Mouse (Mus musculus): ENCODE measurements around the gene Igfbp6. TPM values are rescaled to one million over a fixed set of nuclear protein-coding genes. Genes with fewer than 3 reads are reported as not detected.
"Not testable (repeated sequence)": the region's sequence is repeated elsewhere in the genome, so short reads cannot be mapped to it uniquely, and the experiment has no call there.

The Igfbp6 gene
- polyA plus RNA-seq, 1 experiment, result 25.5 TPM

GRCm38 (mm10) chr15:102150301-102151135 is 6.4 kb downstream of the Igfbp6 start, which contains the start of gene Soat2:
TSS of gene Soat2 (plus strand) at chr15:102150526.
- Histone ChIP-seq H3K4me1 (ENCODE audit: control insufficient read depth, insufficient read depth, low read length) (0 out of 2 replicates have a peak, but pooled peaks cover 3% of the 10 kb centered on the region), H3K27ac (ENCODE audit: control insufficient read depth, insufficient read depth, low read depth, low read length) (no peak within 1 kb of the TSS), H3K4me3 (ENCODE audit: control insufficient read depth, low read depth, low read length) (no peak within 1 kb of the TSS), H3K36me3 (ENCODE audit: control insufficient read depth, insufficient read depth, low read length) (no peaks in the 10 kb centered on the region), H3K27me3 (ENCODE audit: control insufficient read depth, insufficient read depth, low read length) (no peaks in the 10 kb centered on the region)
- TF ChIP-seq POLR2A (IDR thresholded peaks at IDR 0.05; ENCODE audit: control insufficient read depth, low read depth, low read length) (no peak), CTCF (IDR thresholded peaks at IDR 0.05; ENCODE audit: control insufficient read depth, insufficient read depth, insufficient replicate concordance, low read depth, low read length) (no peak)

- TF ChIP-seq POLR2A (IDR thresholded peaks at IDR 0.05; ENCODE audit: control insufficient read depth, low read depth, low read length), result no peak
- TF ChIP-seq CTCF (IDR thresholded peaks at IDR 0.05; ENCODE audit: control insufficient read depth, insufficient read depth, insufficient replicate concordance, low read depth, low read length), result no peak
- Histone ChIP-seq H3K4me1 (ENCODE audit: control insufficient read depth, insufficient read depth, low read length) (peaks cover 8% of the 10 kb centered on the region), H3K27me3 (ENCODE audit: control insufficient read depth, insufficient read depth, low read length) (no peaks in the 10 kb centered on the region), H3K27ac (ENCODE audit: control insufficient read depth, insufficient read depth, low read depth, low read length) (no peak overlapping the region), H3K36me3 (ENCODE audit: control insufficient read depth, insufficient read depth, low read length) (no peaks in the 10 kb centered on the region), H3K4me3 (ENCODE audit: control insufficient read depth, low read depth, low read length) (no peak overlapping the region)
These were observed 8.5 kb downstream of the Igfbp6 start for GRCm38 (mm10) chr15:102152646-102153045.

GRCm38 (mm10) chr15:102155006-102155405 is 10.8 kb downstream of the Igfbp6 start:
- not testable (repeated sequence) for H3K27me3 ChIP-seq (ENCODE audit: control insufficient read depth, insufficient read depth, low read length); H3K4me3 ChIP-seq (ENCODE audit: control insufficient read depth, low read depth, low read length); H3K4me1 ChIP-seq (ENCODE audit: control insufficient read depth, insufficient read depth, low read length); H3K27ac ChIP-seq (ENCODE audit: control insufficient read depth, insufficient read depth, low read depth, low read length); H3K36me3 ChIP-seq (ENCODE audit: control insufficient read depth, insufficient read depth, low read length)

- TF ChIP-seq CTCF (IDR thresholded peaks at IDR 0.05; ENCODE audit: control insufficient read depth, insufficient read depth, insufficient replicate concordance, low read depth, low read length) (0 out of 2 replicates have a peak, but pooled peaks have one; percentile 1), POLR2A (IDR thresholded peaks at IDR 0.05; ENCODE audit: control insufficient read depth, low read depth, low read length) (no peak)
- Histone ChIP-seq H3K36me3 (ENCODE audit: control insufficient read depth, insufficient read depth, low read length) (no peaks in the 10 kb centered on the region), H3K27me3 (ENCODE audit: control insufficient read depth, insufficient read depth, low read length) (no peaks in the 10 kb centered on the region), H3K4me1 (ENCODE audit: control insufficient read depth, insufficient read depth, low read length) (peaks cover 5% of the 10 kb centered on the region), H3K27ac (ENCODE audit: control insufficient read depth, insufficient read depth, low read depth, low read length) (no peak overlapping the region), H3K4me3 (ENCODE audit: control insufficient read depth, low read depth, low read length) (no peak overlapping the region)
These were observed 12.7 kb downstream of the Igfbp6 start for GRCm38 (mm10) chr15:102156836-102157235.

- Histone ChIP-seq H3K36me3 (ENCODE audit: control insufficient read depth, insufficient read depth, low read length) (no peaks in the 10 kb centered on the region), H3K27me3 (ENCODE audit: control insufficient read depth, insufficient read depth, low read length) (no peaks in the 10 kb centered on the region), H3K4me1 (ENCODE audit: control insufficient read depth, insufficient read depth, low read length) (peaks cover 5% of the 10 kb centered on the region), H3K27ac (ENCODE audit: control insufficient read depth, insufficient read depth, low read depth, low read length) (no peak overlapping the region), H3K4me3 (ENCODE audit: control insufficient read depth, low read depth, low read length) (no peak overlapping the region)
- TF ChIP-seq CTCF (IDR thresholded peaks at IDR 0.05; ENCODE audit: control insufficient read depth, insufficient read depth, insufficient replicate concordance, low read depth, low read length) (no peak), POLR2A (IDR thresholded peaks at IDR 0.05; ENCODE audit: control insufficient read depth, low read depth, low read length) (no peak)
These were observed 16.4 kb downstream of the Igfbp6 start for GRCm38 (mm10) chr15:102160415-102161060.

- Histone ChIP-seq H3K4me1 (ENCODE audit: control insufficient read depth, insufficient read depth, low read length) (no peaks in the 10 kb centered on the region; the same call in 1 of the 2 replicates), H3K27me3 (ENCODE audit: control insufficient read depth, insufficient read depth, low read length) (no peaks in the 10 kb centered on the region), H3K36me3 (ENCODE audit: control insufficient read depth, insufficient read depth, low read length) (no peaks in the 10 kb centered on the region), H3K4me3 (ENCODE audit: control insufficient read depth, low read depth, low read length) (no peak overlapping the region), H3K27ac (ENCODE audit: control insufficient read depth, insufficient read depth, low read depth, low read length) (no peak overlapping the region)
- TF ChIP-seq POLR2A (IDR thresholded peaks at IDR 0.05; ENCODE audit: control insufficient read depth, low read depth, low read length) (no peak), CTCF (IDR thresholded peaks at IDR 0.05; ENCODE audit: control insufficient read depth, insufficient read depth, insufficient replicate concordance, low read depth, low read length) (no peak)
These were observed 19.9 kb downstream of the Igfbp6 start for GRCm38 (mm10) chr15:102163900-102164693.
